Mouse (Mus musculus) E14TG2a.4 (cell line): ENCODE data around the gene Olfr972.

Experiments used
- CTCF ChIP-seq: conservative IDR thresholded peaks from 2 replicates; pipeline ENCODE4 v1.5.1; 2014; ENCODE audit warnings: low read length
- NANOG ChIP-seq: IDR thresholded peaks from 2 replicates; pipeline ENCODE4 v1.6.1; 2014; ENCODE audit warnings: borderline replicate concordance, low read length, mixed read lengths
- POU5F1 ChIP-seq: IDR thresholded peaks from 2 replicates; pipeline ENCODE4 v1.6.1; 2014; ENCODE audit warnings: low read length, borderline replicate concordance

- no peak for TF ChIP-seq CTCF
- TF ChIP-seq POU5F1, result no peak
- TF ChIP-seq NANOG, result no peak
These were observed 40.8 kb downstream of the Olfr972 start, which contains the start of gene Olfr229 for GRCm38 (mm10) chr9:39907036-39907435.
